Mouse (Mus musculus) ES-E14 (cell line): ENCODE measurements at regions not wholly inside any gene's neighbourhood (a gene's known extent, or its start where the extent isn't known, plus 50 kb on each side); places are given as distances from the start of the nearest gene placed in this dataset.
"Not testable (repeated sequence)": the region's sequence is repeated elsewhere in the genome, so short reads cannot be mapped to it uniquely, and the experiment has no call there.

ENCODE experiments used
- DNase-seq: peaks from one replicate; pipeline ENCODE4 v3.0.0-alpha.2; 2013; ENCODE audit warnings: low read depth, low spot score
- H3K27ac ChIP-seq: 2 replicates; pipeline ENCODE4 v1.5.1; 2012; ENCODE audit warnings: low read depth, mild to moderate bottlenecking, low read length, moderate library complexity, mixed read lengths; ENCODE audit not compliant: poor library complexity, insufficient read depth, severe bottlenecking
- H3K36me3 ChIP-seq: 2 replicates; pipeline ENCODE4 v1.6.1; 2012; ENCODE audit warnings: mild to moderate bottlenecking, low read length, moderate library complexity, mixed read lengths; ENCODE audit not compliant: control insufficient read depth, poor library complexity, insufficient read depth, severe bottlenecking
- H3K4me1 ChIP-seq, 2 experiments: fragments of 150-350 bp in 1 of 2; sonication (generic) in 1 of 2; 2 replicates each; pipeline ENCODE4 v1.6.1; 2012; ENCODE audit warnings: low read length in 2 of 2, mild to moderate bottlenecking in 1 of 2, mixed read lengths in 1 of 2; ENCODE audit not compliant: control insufficient read depth in 2 of 2, insufficient read depth in 2 of 2, poor library complexity in 1 of 2
- H3K4me3 ChIP-seq, 2 experiments: fragments of 150-350 bp in 1 of 2; sonication (generic) in 1 of 2; 2 replicates each; pipeline ENCODE4 v1.5.1; 2012; ENCODE audit warnings: low read length in 2 of 2, low read depth in 1 of 2, mild to moderate bottlenecking in 1 of 2, mixed read lengths in 1 of 2; ENCODE audit not compliant: insufficient read depth in 1 of 2, poor library complexity in 1 of 2, severe bottlenecking in 1 of 2
- H3K9ac ChIP-seq: 2 replicates; pipeline ENCODE4 v1.6.1; 2012; ENCODE audit warnings: low read depth, mild to moderate bottlenecking, low read length, mixed read lengths; ENCODE audit not compliant: poor library complexity, insufficient read depth, severe bottlenecking
- H3K9me3 ChIP-seq: fragments of 150-350 bp; sonication (generic); 2 replicates; pipeline ENCODE4 v1.6.1; 2012; ENCODE audit warnings: low read depth, mild to moderate bottlenecking, low read length; ENCODE audit not compliant: control insufficient read depth, insufficient read depth
- CHD2 ChIP-seq: IDR thresholded peaks from 2 replicates; pipeline ENCODE4 v1.6.1; 2014; ENCODE audit warnings: mild to moderate bottlenecking, low read depth, low read length, inconsistent platforms
- HCFC1 ChIP-seq: IDR thresholded peaks from 2 replicates; pipeline ENCODE4 v1.6.1; 2012; ENCODE audit warnings: low read length, inconsistent platforms, borderline replicate concordance; ENCODE audit not compliant: insufficient read depth
- MAFK ChIP-seq: IDR thresholded peaks from 2 replicates; pipeline ENCODE4 v1.6.1; 2014; ENCODE audit warnings: mild to moderate bottlenecking, low read depth, low read length, inconsistent platforms; ENCODE audit not compliant: insufficient read depth
- ZC3H11A ChIP-seq: IDR thresholded peaks from 2 replicates; pipeline ENCODE4 v1.6.1; 2012; ENCODE audit warnings: low read depth, mild to moderate bottlenecking, inconsistent platforms, low read length, borderline replicate concordance
- ZNF384 ChIP-seq: IDR thresholded peaks from 2 replicates; pipeline ENCODE4 v1.6.1; 2012; ENCODE audit warnings: low read depth, low read length, inconsistent platforms
- in situ Hi-C, 2 experiments: fragments of 600-800 bp; cut with MboI; formaldehyde crosslinking; loops; one replicate each; pipeline ENCODE4 v1.15.1; 2025; ENCODE audit warnings: low sequenced_read_pairs in 2 of 2, inconsistent platforms in 1 of 2; ENCODE audit not compliant: unreplicated experiment in 2 of 2

DNA sequence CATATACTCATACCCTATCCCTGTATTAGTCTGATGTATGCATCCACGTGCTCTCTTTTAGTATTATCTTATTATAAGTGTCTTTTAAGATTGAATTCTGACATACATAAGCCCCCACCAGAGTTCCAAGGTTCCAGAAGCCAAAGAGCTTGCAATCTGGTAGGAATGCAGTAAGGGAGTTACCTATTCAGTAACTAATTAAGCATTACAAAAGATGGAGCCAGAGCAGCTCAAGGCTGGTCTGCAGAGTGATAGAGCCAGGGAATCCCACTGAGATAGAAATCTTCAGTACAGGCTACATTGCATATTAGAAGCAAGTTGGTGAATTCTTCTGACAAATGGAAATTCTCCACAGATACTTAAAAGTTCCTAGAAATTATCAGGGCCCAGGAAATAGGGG, 790.7 kb downstream of the Prdm13 start:
- H3K27ac ChIP-seq, H3K36me3 ChIP-seq, H3K9me3 ChIP-seq, in situ Hi-C loops, H3K9ac ChIP-seq, H3K4me1 ChIP-seq, H3K4me3 ChIP-seq: not testable (repeated sequence)
- peak; percentile 7 for DNase-seq

DNA sequence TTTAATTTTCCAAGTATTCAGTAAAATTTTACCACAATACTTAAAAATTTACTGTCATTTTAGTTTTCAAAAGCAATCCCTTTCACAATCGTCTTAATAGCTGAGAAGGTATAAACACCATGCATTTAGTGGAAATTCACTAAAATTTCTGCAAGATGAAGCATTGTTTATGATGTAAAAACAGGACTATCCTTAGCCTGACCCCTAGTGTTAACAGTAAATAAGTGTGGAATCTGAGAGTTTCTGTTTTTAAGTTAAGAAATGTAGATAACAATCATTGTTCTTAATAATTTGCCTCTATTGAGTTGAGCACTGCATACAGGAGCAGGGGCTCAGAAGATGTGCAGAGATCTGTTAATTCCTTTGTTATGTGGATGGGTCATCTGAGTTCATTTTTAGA, 791.9 kb downstream of the Prdm13 start:
- TF ChIP-seq ZC3H11A, result no peak
- TF ChIP-seq HCFC1, result no peak
- TF ChIP-seq ZNF384, result no peak
- no peak for TF ChIP-seq MAFK
- no peak for TF ChIP-seq CHD2
- in situ Hi-C loops, result no loop called here
- Histone ChIP-seq H3K36me3 (no peaks in the 10 kb centered on the region), H3K27ac (no peak overlapping the region), H3K4me3 (no peak overlapping the region), H3K4me1 (no peaks in the 10 kb centered on the region; a peak in 1 of 4 replicates), H3K9ac (no peak overlapping the region), H3K9me3 (no peaks in the 10 kb centered on the region)
- no peak for DNase-seq

- no peak overlapping the region for H3K4me3 ChIP-seq
- no peak for DNase-seq
- no peaks in the 10 kb centered on the region for H3K9me3 ChIP-seq
- no peak overlapping the region for H3K27ac ChIP-seq
- in situ Hi-C loops, result no loop called here
- H3K4me1 ChIP-seq, result no peaks in the 10 kb centered on the region
- H3K9ac ChIP-seq, result no peak overlapping the region
- H3K36me3 ChIP-seq, result no peaks in the 10 kb centered on the region
- no peak for TF ChIP-seq CHD2
- TF ChIP-seq HCFC1, result no peak
- no peak for TF ChIP-seq ZC3H11A
- no peak for TF ChIP-seq ZNF384
- TF ChIP-seq MAFK, result no peak
Observed at GRCm38 (mm10) chr4:20860696-20861428, 824.9 kb downstream of the Prdm13 start.

- H3K4me3 ChIP-seq, H3K9ac ChIP-seq, H3K4me1 ChIP-seq, H3K36me3 ChIP-seq, H3K9me3 ChIP-seq, DNase-seq, in situ Hi-C loops, H3K27ac ChIP-seq: not testable (repeated sequence)
Observed at GRCm38 (mm10) chr4:20860066-20860465, 825.7 kb downstream of the Prdm13 start.

- Histone ChIP-seq H3K9ac (no peak overlapping the region), H3K27ac (no peak overlapping the region), H3K4me3 (no peak overlapping the region), H3K36me3 (no peaks in the 10 kb centered on the region), H3K4me1 (no peaks in the 10 kb centered on the region), H3K9me3 (no peaks in the 10 kb centered on the region)
- TF ChIP-seq CHD2, result no peak
- TF ChIP-seq HCFC1, result no peak
- TF ChIP-seq ZC3H11A, result no peak
- TF ChIP-seq ZNF384, result no peak
- no peak for TF ChIP-seq MAFK
- no peak for DNase-seq
- in situ Hi-C loops, result no loop called here
Observed at GRCm38 (mm10) chr4:20848424-20848823, 837.3 kb downstream of the Prdm13 start.
